Mouse (Mus musculus): ENCODE data around the gene Qrich2.
A peak's percentile ranks its signal among the peaks of the same experiment; 100 is the strongest.
"Not testable (repeated sequence)": the region's sequence is repeated elsewhere in the genome, so short reads cannot be mapped to it uniquely, and the experiment has no call there.

Qrich2 gene

GRCm38 (mm10) chr11:116412904-116413630 lies 53.0 kb downstream of the Qrich2 start, which contains the start of gene Rnf157:
Rnf157 (minus strand) TSS chr11:116413032.
- peak; percentile 60 to 62 for DNase-seq (ENCODE audit: low read depth in 2 of 2, low spot score in 2 of 2)

- no peak for DNase-seq (ENCODE audit: low read depth in 2 of 2, low spot score in 2 of 2)
Observed at GRCm38 (mm10) chr11:116412028-116412827, 53.8 kb downstream of the Qrich2 start.

GRCm38 (mm10) chr11:116411582-116411981 lies 54.5 kb downstream of the Qrich2 start:
- no peak for DNase-seq (ENCODE audit: low read depth in 2 of 2, low spot score in 2 of 2)

- DNase-seq (ENCODE audit: low read depth in 2 of 2, low spot score in 2 of 2), result not testable (repeated sequence)
Observed at GRCm38 (mm10) chr11:116410415-116410814, 55.6 kb downstream of the Qrich2 start.

- no peak for DNase-seq (ENCODE audit: low read depth in 2 of 2, low spot score in 2 of 2)
Observed at GRCm38 (mm10) chr11:116409008-116409407, 57.0 kb downstream of the Qrich2 start.

- peak; percentile 30 to 41 for DNase-seq (ENCODE audit: low read depth in 2 of 2, low spot score in 2 of 2)
Observed at GRCm38 (mm10) chr11:116406231-116406728, 59.8 kb downstream of the Qrich2 start.

- DNase-seq (ENCODE audit: low read depth in 2 of 2, low spot score in 2 of 2), result no peak
Observed at GRCm38 (mm10) chr11:116405601-116406000, 60.4 kb downstream of the Qrich2 start.

- DNase-seq (ENCODE audit: low read depth in 2 of 2, low spot score in 2 of 2), result no peak
Observed at GRCm38 (mm10) chr11:116400560-116400959, 65.5 kb downstream of the Qrich2 start.

GRCm38 (mm10) chr11:116398348-116398677 lies 67.7 kb downstream of the Qrich2 start:
- DNase-seq (ENCODE audit: low read depth in 2 of 2, low spot score in 2 of 2), result no peak

- no peak for DNase-seq (ENCODE audit: low read depth in 2 of 2, low spot score in 2 of 2)
Observed at GRCm38 (mm10) chr11:116397517-116398347, 68.3 kb downstream of the Qrich2 start.

- DNase-seq (ENCODE audit: low read depth in 2 of 2, low spot score in 2 of 2), result no peak
Observed at GRCm38 (mm10) chr11:116396934-116397330, 69.1 kb downstream of the Qrich2 start.

- DNase-seq (ENCODE audit: low read depth in 2 of 2, low spot score in 2 of 2), result no peak
Observed at GRCm38 (mm10) chr11:116396276-116396933, 69.6 kb downstream of the Qrich2 start.

GRCm38 (mm10) chr11:116394769-116395168 lies 71.3 kb downstream of the Qrich2 start:
- DNase-seq (ENCODE audit: low read depth in 2 of 2, low spot score in 2 of 2), result no peak

Data from CD8-positive naive resting alpha-beta T cell, adult 2 months (primary cell).